Mouse (Mus musculus): ENCODE measurements around the gene Nupr1. TPM values are rescaled to one million over a fixed set of nuclear protein-coding genes. Genes with fewer than 3 reads are reported as not detected.
A peak's percentile ranks its signal among the peaks of the same experiment; 100 is the strongest.

Gene Nupr1
- total RNA-seq (2015; ENCODE audit: low replicate concordance) (10.4 and 11.9 TPM in 2 replicates), total RNA-seq (2017; ENCODE audit: low replicate concordance) (5.9 and 9.0 TPM in 2 replicates)

DNA sequence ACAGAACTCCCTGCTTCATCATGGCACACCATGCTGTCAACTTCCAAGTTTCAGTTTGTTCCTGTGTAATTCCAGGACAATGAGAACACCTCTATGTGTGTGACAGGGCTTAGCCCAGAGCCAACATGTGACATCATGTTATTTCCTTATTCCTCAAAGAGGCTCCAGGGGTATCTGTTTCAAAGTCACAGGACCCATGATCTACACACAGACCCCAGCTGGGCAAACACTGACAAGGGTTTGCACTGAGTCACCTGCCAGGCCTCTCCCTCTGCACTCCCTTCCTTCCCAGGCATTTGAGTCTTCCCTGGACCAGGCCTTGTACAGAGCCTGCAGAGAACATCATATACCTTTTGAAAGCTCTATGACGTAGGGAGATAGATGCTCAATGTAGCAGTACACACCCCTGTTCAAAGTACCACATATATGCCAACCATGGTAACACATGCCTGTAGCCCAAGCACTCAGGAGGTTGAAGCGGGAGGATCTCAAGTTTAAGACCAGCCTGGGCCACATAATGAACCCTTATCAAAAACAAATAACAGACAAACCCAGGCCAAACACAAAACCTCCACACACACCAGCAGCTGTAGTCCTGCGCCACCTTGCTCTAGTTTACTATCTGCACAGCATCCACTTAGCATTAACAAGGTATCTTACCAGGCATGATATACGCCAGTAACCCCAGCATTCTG is at the start of gene Nupr1:
Gene Nupr1, minus strand, starts transcription at position 38 of the 695 bp plus-strand sequence.
- no peak for ATAC-seq (replicated peaks; ENCODE audit: low FRiP score, poor library complexity, severe bottlenecking)

DNA sequence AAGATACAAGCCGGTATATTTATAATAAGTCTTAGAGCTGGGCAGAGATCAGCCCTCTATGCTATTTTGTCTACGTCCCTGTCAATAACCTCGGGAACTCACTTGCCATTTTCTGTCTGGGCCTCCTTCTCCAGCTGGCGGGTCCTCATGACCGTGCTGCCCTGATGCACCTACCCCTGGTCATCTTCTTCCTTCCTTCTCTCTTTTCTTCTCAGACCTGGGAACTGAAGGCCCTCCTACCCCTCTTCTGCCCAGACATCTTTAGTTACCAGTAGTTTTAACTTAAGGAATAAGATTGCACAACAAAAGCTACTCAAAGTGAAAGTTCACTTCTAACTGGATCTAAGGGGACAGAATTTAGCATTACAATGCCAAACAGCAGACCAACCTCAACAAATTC is 49.0 kb upstream of the Nupr1 start:
- ATAC-seq (replicated peaks; ENCODE audit: low FRiP score, poor library complexity, severe bottlenecking): no peak

DNA sequence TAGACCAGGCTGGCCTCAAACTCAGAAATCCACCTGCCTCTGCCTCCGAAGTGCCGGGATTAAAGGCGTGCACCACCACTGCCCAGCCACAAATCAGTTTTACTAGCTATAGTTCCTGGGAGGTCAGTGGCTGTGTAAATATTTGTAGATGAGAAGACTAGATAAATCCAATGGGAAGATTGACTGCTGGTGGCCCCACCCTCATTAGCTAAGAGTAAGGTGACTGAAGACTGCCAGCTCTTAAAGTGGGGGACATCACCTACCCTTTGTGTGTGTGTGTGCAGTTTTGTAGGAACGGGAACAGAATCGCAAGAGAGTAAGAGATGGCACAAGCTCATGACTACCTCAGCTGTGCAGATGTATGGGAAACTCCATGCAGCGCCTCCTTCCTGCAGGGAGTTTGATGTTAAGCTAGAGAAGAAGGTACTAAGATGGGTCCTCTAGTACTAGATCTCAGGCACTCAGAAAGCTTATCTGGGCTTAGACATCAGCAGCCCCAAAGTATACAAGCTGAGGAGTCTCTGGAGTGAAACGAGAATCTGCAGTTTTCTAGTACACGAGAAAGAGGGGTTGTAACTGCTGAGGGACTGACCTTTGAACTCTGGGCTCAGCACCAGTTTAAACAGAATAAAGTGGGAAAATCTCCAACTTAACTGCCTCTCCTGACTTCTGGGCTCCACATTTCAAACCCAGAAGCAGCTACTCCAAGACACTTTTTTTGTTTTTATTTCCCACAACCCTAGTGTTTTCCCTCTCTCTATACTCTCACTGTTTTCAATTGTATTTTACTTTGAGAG is 48.1 kb upstream of the Nupr1 start:
- no peak for ATAC-seq (replicated peaks; ENCODE audit: low FRiP score, poor library complexity, severe bottlenecking)

DNA sequence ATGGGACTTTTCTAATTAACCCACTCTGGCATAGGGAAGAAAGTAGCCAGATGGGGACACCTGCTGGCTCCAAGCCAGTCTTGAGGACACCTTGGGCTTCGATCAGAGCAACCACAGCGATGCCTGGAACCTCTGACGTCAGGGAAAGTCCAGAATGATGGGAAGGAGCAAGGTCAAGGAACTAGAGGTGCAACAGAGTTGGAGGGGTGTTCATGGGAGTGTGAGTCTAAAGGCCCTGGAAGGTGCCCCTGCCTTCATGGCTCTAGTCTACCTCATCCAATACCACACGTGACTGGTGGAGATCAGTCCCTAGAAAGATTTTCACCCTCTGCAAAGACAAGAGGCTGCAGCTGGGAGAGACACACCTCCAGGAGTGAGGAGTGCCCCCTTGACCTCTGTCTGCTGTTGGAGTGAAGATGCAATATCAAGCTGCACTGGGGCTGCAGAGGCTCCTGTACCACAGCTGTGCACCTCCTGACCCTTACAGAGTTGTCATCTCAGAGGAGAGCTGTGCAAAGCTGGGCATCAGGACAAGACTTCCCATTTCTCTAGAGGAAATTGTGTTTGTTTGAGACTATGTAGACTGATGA is 46.1 kb upstream of the Nupr1 start:
- ATAC-seq (replicated peaks; ENCODE audit: low FRiP score, poor library complexity, severe bottlenecking): no peak

DNA sequence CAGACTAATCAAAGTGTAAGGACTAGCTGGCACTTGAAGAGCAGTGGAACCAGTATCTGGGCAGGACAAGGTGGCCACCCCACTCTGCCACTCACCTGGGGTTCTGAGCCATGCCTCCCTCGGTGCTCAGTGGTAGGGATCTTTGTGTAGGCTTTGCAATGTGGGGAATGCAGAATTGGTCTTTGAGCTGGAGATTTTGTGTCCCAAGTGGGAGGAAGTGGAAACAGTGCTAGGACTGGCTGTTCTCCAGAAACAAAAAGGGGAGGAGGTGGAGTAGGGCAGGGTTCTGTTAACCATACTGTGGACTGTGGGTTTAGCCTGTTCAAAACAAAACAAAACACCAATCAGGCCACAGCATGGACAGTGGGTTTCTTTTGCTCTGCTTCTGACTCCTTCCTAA is 45.5 kb upstream of the Nupr1 start, which contains the start of gene Sult1a1:
Gene Sult1a1, minus strand, starts transcription at position 226 of the 400 bp plus-strand sequence.
- no peak for ATAC-seq (replicated peaks; ENCODE audit: low FRiP score, poor library complexity, severe bottlenecking)

- no peak for ATAC-seq (replicated peaks; ENCODE audit: low FRiP score, poor library complexity, severe bottlenecking)
Measured at GRCm38 (mm10) chr7:126675104-126675503, 44.4 kb upstream of the Nupr1 start.

GRCm38 (mm10) chr7:126672111-126672510 is 41.5 kb upstream of the Nupr1 start:
- ATAC-seq (replicated peaks; ENCODE audit: low FRiP score, poor library complexity, severe bottlenecking): no peak

DNA sequence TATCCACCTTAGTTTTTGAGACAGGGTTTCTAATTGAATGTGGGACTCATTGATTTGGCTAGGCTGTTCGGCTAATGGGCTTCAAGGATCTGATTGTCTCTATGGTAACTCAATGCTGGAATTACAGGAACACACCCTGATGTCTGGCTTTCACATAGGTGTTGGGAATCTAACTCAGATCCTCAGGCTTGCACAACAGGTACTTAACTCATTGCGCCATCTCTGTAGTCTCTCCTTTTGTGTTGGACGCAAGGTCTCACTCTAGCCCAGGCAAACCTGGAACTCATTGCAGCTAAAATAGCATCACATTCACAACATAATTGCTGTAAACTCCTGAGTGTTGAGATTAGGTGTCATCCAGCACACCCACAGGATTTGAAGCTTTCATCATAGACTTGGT is 39.5 kb upstream of the Nupr1 start:
- ATAC-seq (replicated peaks; ENCODE audit: low FRiP score, poor library complexity, severe bottlenecking): no peak

DNA sequence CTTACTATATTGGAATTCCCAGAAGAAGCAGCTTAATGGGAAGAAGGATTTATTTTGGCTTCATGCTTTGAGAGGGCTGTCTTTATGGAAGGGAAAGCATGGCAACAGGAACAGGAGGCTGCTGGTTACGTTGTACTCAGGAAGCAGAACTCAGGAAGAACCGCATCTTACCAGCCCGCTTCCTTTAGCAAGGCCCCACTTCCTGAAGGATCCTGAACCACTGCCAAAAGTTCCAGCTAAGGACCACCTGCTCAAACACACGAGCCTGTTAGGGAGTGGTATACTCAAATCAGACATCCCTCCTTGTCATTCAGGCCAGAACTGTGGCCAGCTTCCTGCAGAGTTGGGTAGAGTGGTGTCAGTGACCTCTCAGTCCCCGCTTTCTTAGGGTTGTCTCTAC is 37.8 kb upstream of the Nupr1 start:
- no peak for ATAC-seq (replicated peaks; ENCODE audit: low FRiP score, poor library complexity, severe bottlenecking)

GRCm38 (mm10) chr7:126667495-126668090 is 36.9 kb upstream of the Nupr1 start:
- ATAC-seq (replicated peaks; ENCODE audit: low FRiP score, poor library complexity, severe bottlenecking): no peak

GRCm38 (mm10) chr7:126665269-126665668 is 34.6 kb upstream of the Nupr1 start:
- no peak for ATAC-seq (replicated peaks; ENCODE audit: low FRiP score, poor library complexity, severe bottlenecking)

DNA sequence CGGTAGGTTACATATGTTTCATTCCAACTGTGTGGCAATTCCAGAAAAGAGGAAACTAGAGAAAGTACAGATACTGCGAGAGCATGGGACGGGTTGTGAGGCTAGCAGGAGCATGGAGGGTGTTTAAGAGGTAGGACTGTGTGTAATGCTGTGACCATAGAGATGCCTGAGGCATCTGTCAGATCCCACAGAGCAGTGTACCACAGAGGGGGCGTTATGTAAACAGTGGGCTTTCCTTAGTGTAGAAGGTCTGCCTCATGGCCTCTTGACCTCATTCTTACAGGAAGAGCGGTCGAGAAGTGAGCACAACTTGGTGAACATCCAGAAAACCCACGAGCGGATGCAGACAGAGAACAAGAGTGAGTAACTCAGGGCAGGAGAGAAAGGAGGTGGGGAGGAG is 33.0 kb upstream of the Nupr1 start:
- ATAC-seq (replicated peaks; ENCODE audit: low FRiP score, poor library complexity, severe bottlenecking): no peak

- ATAC-seq (replicated peaks; ENCODE audit: low FRiP score, poor library complexity, severe bottlenecking): no peak
Measured at GRCm38 (mm10) chr7:126659771-126660170, 29.1 kb upstream of the Nupr1 start.

DNA sequence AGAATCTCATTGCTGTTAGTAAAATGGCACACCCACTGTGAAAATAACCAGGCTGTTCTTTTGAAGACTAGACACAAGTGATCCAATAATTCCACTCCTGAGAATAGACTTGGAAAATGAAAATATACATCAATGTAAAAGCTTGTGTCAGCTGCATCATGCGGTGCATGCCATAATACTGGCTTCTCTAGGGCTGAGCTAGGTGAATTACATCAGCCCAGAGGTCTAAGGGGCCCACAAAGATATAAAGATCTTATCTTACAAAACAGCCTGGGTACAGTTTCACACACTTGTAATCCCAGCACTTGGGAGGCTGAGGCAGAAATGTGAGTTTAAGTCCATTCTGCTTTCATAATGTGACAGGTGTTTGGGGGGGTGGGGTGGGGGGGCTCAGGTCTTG is 26.9 kb upstream of the Nupr1 start:
- ATAC-seq (replicated peaks; ENCODE audit: low FRiP score, poor library complexity, severe bottlenecking): no peak

GRCm38 (mm10) chr7:126655695-126656094 is 25.0 kb upstream of the Nupr1 start:
- ATAC-seq (replicated peaks; ENCODE audit: low FRiP score, poor library complexity, severe bottlenecking): no peak

- ATAC-seq (replicated peaks; ENCODE audit: low FRiP score, poor library complexity, severe bottlenecking): no peak
Measured at GRCm38 (mm10) chr7:126653991-126654390, 23.3 kb upstream of the Nupr1 start.

DNA sequence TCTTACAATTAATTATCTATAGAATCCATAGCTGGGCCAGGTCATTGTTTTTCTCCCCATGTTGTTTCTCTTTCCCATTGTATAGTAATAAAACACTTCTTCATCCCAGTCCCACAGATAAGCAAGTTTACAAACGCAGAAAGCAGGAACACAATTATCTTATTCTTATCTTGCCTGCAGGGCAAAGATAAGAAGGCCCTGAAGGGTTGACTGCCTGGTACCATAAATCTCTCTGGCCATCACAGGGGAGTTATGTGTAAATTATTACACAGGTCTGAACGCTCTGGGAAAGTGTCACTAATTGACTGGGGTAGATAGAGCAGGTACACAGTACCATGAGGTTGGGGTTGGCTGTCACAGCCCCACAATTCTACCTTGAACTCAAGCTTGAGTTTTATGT is 20.2 kb upstream of the Nupr1 start:
- ATAC-seq (replicated peaks; ENCODE audit: low FRiP score, poor library complexity, severe bottlenecking): no peak

- peak; percentile 96 for ATAC-seq (replicated peaks; ENCODE audit: low FRiP score, poor library complexity, severe bottlenecking)
Measured at GRCm38 (mm10) chr7:126649231-126650051, 18.8 kb upstream of the Nupr1 start, which contains the start of gene Sgf29. Gene Sgf29 (plus strand): TSS chr7:126649309.

DNA sequence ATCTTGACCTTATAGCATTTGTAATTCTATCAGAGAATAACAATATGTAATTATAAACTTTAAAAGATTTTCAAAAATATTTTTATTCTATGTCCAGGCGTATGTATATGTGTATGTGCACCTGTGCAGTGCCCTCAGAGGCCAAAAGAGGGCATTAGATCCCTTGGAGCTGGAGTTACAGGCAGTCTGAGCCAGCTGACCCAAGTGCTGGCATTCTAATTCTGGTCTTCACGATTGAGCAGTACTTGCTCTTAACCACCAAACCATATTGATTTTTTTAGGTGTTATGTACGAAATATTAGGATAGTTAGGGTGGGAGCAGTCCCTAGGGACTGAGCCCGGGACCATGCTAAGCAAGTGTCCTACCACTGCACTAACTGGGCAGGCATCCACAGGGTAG is 17.8 kb upstream of the Nupr1 start:
- ATAC-seq (replicated peaks; ENCODE audit: low FRiP score, poor library complexity, severe bottlenecking): no peak

All from erythroblast, adult 5-6 weeks (primary cell).